Mouse (Mus musculus) skeletal muscle tissue, adult 2 months (tissue): ENCODE data around the gene Gpc5.

Source experiments
- DNase-seq: peaks from one replicate; pipeline ENCODE4 v3.0.0-alpha.2; 2012; ENCODE audit warnings: low read depth, low spot score

Gpc5 gene

GRCm38 (mm10) chr14:116308541-116308940, 1216.5 kb downstream of the Gpc5 start:
- no peak for DNase-seq

GRCm38 (mm10) chr14:116317491-116317890, 1225.5 kb downstream of the Gpc5 start:
- DNase-seq: no peak

GRCm38 (mm10) chr14:116336182-116336581, 1244.2 kb downstream of the Gpc5 start:
- DNase-seq: no peak

GRCm38 (mm10) chr14:116338395-116338794, 1246.4 kb downstream of the Gpc5 start:
- DNase-seq: no peak

- DNase-seq: no peak
Observed at GRCm38 (mm10) chr14:116348560-116348959, 1256.5 kb downstream of the Gpc5 start.

- no peak for DNase-seq
Observed at GRCm38 (mm10) chr14:116384602-116385001, 1292.6 kb downstream of the Gpc5 start.

- no peak for DNase-seq
Observed at GRCm38 (mm10) chr14:116415511-116415910, 1323.5 kb downstream of the Gpc5 start.

GRCm38 (mm10) chr14:116448219-116448618, 1356.2 kb downstream of the Gpc5 start:
- no peak for DNase-seq

- no peak for DNase-seq
Observed at GRCm38 (mm10) chr14:116453356-116453755, 1361.3 kb downstream of the Gpc5 start.

GRCm38 (mm10) chr14:116456211-116456610, 1364.2 kb downstream of the Gpc5 start:
- no peak for DNase-seq

- DNase-seq: no peak
Observed at GRCm38 (mm10) chr14:116473378-116474179, 1381.6 kb downstream of the Gpc5 start.

- no peak for DNase-seq
Observed at GRCm38 (mm10) chr14:116494285-116494850, 1402.4 kb downstream of the Gpc5 start.

GRCm38 (mm10) chr14:116538216-116538615, 1446.2 kb downstream of the Gpc5 start:
- no peak for DNase-seq

GRCm38 (mm10) chr14:116543746-116544145, 1451.7 kb downstream of the Gpc5 start:
- DNase-seq: no peak

- no peak for DNase-seq
Observed at GRCm38 (mm10) chr14:116551401-116551800, 1459.4 kb downstream of the Gpc5 start.

GRCm38 (mm10) chr14:116553316-116553715, 1461.3 kb downstream of the Gpc5 start:
- DNase-seq: no peak

- no peak for DNase-seq
Observed at GRCm38 (mm10) chr14:116558141-116558800, 1466.3 kb downstream of the Gpc5 start.

GRCm38 (mm10) chr14:116559990-116560389, 1468.0 kb downstream of the Gpc5 start:
- DNase-seq: no peak
